Mouse (Mus musculus) liver, embryonic 14.5 days (tissue): ENCODE data around the gene Hipk1.

Experiments
- CTCF ChIP-seq: IDR thresholded peaks from 2 replicates; pipeline ENCODE4 v1.5.1; 2016; ENCODE audit warnings: antibody characterized with exemption, low read depth, control low read depth
- EP300 ChIP-seq: IDR thresholded peaks from 2 replicates; pipeline ENCODE4 v1.6.1; 2016; ENCODE audit warnings: antibody characterized with exemption, low read depth

- TF ChIP-seq EP300 (no peak), CTCF (no peak)
Observed at GRCm38 (mm10) chr3:103712196-103712595, 79.2 kb downstream of the Hipk1 start.
